Mouse (Mus musculus) small intestine, adult 2 months (tissue): ENCODE measurements around the gene Aqp6. TPM values are rescaled to one million over a fixed set of nuclear protein-coding genes. Genes with fewer than 3 reads are reported as not detected.

Experiments
- H3K27ac ChIP-seq: fragments of 200-500 bp; 2 replicates; pipeline ENCODE4 v1.5.1; 2012; ENCODE audit warnings: low read depth, low read length, control low read depth, inconsistent platforms; ENCODE audit not compliant: insufficient read depth
- H3K27me3 ChIP-seq: fragments of 200-500 bp; 2 replicates; pipeline ENCODE4 v1.6.1; 2012; ENCODE audit warnings: mild to moderate bottlenecking, moderate library complexity, low read length, inconsistent platforms; ENCODE audit not compliant: control insufficient read depth, insufficient read depth
- H3K36me3 ChIP-seq: fragments of 200-500 bp; 2 replicates; pipeline ENCODE4 v1.6.1; 2012; ENCODE audit warnings: mild to moderate bottlenecking, low read length, control low read depth, inconsistent platforms; ENCODE audit not compliant: control insufficient read depth, insufficient read depth
- H3K4me1 ChIP-seq: fragments of 200-500 bp; 2 replicates; pipeline ENCODE4 v1.6.1; 2012; ENCODE audit warnings: low read length, inconsistent platforms, mixed read lengths; ENCODE audit not compliant: control insufficient read depth, insufficient read depth, insufficient read length
- H3K4me3 ChIP-seq: fragments of 200-500 bp; 2 replicates; pipeline ENCODE4 v1.5.1; 2012; ENCODE audit warnings: low read depth, mild to moderate bottlenecking, control low read depth, inconsistent platforms, low read length, moderate library complexity
- CTCF ChIP-seq: fragments of 200-500 bp; IDR thresholded peaks from 2 replicates; pipeline ENCODE4 v1.5.1; 2012; ENCODE audit warnings: low read depth, mild to moderate bottlenecking, control low read depth, inconsistent platforms, low read length, moderate library complexity, mixed read lengths; ENCODE audit not compliant: insufficient replicate concordance, insufficient read length; ENCODE audit errors: extremely low read depth
- POLR2A ChIP-seq: fragments of 200-500 bp; IDR thresholded peaks from 2 replicates; pipeline ENCODE4 v1.6.1; 2012; ENCODE audit warnings: low read depth, mild to moderate bottlenecking, control low read depth, inconsistent platforms, low read length, moderate library complexity
- WGBS: fragments of 180-500 bp; shearing (Covaris S2); methylation state at CpG from one replicate; pipeline ENCODE4 v1.1.7; 2018; 5-methylcytosine and 5-hydroxymethylcytosine counted together
- polyA plus RNA-seq: library from polyadenylated mRNA; depleted of rRNA; stranded (reverse); fragments of >200 nt; gene quantifications from 2 replicates; pipeline ENCODE4 v1.2.3, GENCODE M21; 2012

Aqp6 gene
- polyA plus RNA-seq, 1 experiment: not detected

GRCm38 (mm10) chr15:99643832-99644231 is 42.6 kb downstream of the Aqp6 start:
- WGBS: 87% methylated on average over 10 of the region's 10 CpGs
- TF ChIP-seq CTCF (no peak), POLR2A (no peak)
- Histone ChIP-seq H3K27me3 (no peaks in the 10 kb centered on the region), H3K4me3 (no peak overlapping the region), H3K4me1 (no peaks in the 10 kb centered on the region; the same call in 1 of the 2 replicates), H3K27ac (no peak overlapping the region), H3K36me3 (peaks cover 5% of the 10 kb centered on the region; the same call in 1 of the 2 replicates)

- no peak for TF ChIP-seq POLR2A
- TF ChIP-seq CTCF: no peak
- 56% methylated on average over 7 of the region's 7 CpGs for WGBS
- no peak overlapping the region for H3K27ac ChIP-seq
Observed at GRCm38 (mm10) chr15:99644776-99645175, 43.6 kb downstream of the Aqp6 start.

GRCm38 (mm10) chr15:99648326-99648725 is 47.1 kb downstream of the Aqp6 start:
- H3K27ac ChIP-seq: no peak overlapping the region
- H3K4me3 ChIP-seq: no peak overlapping the region
- TF ChIP-seq POLR2A (no peak), CTCF (no peak)
- H3K27me3 ChIP-seq: no peaks in the 10 kb centered on the region
- WGBS: 48% methylated on average over 4 of the region's 4 CpGs
- no peaks in the 10 kb centered on the region for H3K36me3 ChIP-seq
- peaks cover 6% of the 10 kb centered on the region for H3K4me1 ChIP-seq

More at GRCm38 (mm10) chr15:99644776-99645175, 43.6 kb downstream of the Aqp6 start:
- peaks cover 3% of the 10 kb centered on the region; the same call in 1 of the 2 replicates for H3K4me1 ChIP-seq
- no peak overlapping the region for H3K4me3 ChIP-seq
- no peaks in the 10 kb centered on the region for H3K27me3 ChIP-seq
- H3K36me3 ChIP-seq: peaks cover 1% of the 10 kb centered on the region; the same call in 1 of the 2 replicates

- Histone ChIP-seq H3K4me3 (no peak overlapping the region), H3K36me3 (no peaks in the 10 kb centered on the region), H3K4me1 (peaks cover 6% of the 10 kb centered on the region), H3K27me3 (no peaks in the 10 kb centered on the region), H3K27ac (no peak overlapping the region)
- no peak for TF ChIP-seq CTCF
- TF ChIP-seq POLR2A: no peak
- WGBS: 46% methylated on average over 6 of the region's 6 CpGs
Observed at GRCm38 (mm10) chr15:99649067-99649761, 48.0 kb downstream of the Aqp6 start.

- no peaks in the 10 kb centered on the region for H3K27me3 ChIP-seq
- no peak overlapping the region for H3K27ac ChIP-seq
- TF ChIP-seq POLR2A (no peak), CTCF (no peak)
- WGBS: 20% methylated on average over 2 of the region's 2 CpGs
- no peak overlapping the region for H3K4me3 ChIP-seq
- H3K36me3 ChIP-seq: no peaks in the 10 kb centered on the region
- H3K4me1 ChIP-seq: peaks cover 6% of the 10 kb centered on the region
Observed at GRCm38 (mm10) chr15:99650304-99650703, 49.1 kb downstream of the Aqp6 start.

GRCm38 (mm10) chr15:99651163-99651872 is 50.1 kb downstream of the Aqp6 start, which contains the start of gene Racgap1:
TSS of gene Racgap1 (minus strand) at chr15:99651656.
- Histone ChIP-seq H3K36me3 (no peaks in the 10 kb centered on the region), H3K27ac (no peak within 1 kb of the TSS), H3K4me3 (peak within 1 kb of the TSS; percentile 77), H3K27me3 (no peaks in the 10 kb centered on the region), H3K4me1 (peaks cover 6% of the 10 kb centered on the region)
- TF ChIP-seq CTCF: no peak
- TF ChIP-seq POLR2A: 0 out of 2 replicates have a peak, but pooled peaks have one; percentile 20
- 1% methylated on average over 67 of the region's 68 CpGs for WGBS
